Mouse (Mus musculus) ovary, postnatal 36 days (tissue): Measurements from ENCODE around the gene Stk10.
A peak's percentile ranks its signal among the peaks of the same experiment; 100 is the strongest.

Source experiments
- DNase-seq: peaks from one replicate; pipeline ENCODE4 v3.0.0; 2022; ENCODE audit warnings: low spot score, mixed read lengths

Gene Stk10

DNA sequence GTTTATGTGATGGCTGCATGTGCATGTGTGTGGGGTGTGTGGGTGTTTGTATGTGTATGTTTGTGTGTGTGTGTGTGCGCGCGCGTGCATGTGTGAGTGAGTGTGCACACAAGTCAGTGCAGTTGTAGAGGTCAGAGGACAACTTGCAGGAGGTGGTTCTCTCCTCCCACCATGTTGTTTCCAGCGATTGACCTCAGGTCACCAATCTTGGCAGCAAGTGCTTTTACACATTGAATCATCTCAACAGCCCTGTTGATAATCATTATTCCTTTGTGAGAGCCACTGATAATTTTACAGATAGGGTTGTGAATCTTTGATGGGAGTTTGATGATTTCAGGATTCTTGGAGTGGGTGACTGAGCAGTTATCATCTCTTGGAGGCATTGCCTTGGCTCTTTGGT is 99.6 kb downstream of the Stk10 start:
- DNase-seq: no peak

DNA sequence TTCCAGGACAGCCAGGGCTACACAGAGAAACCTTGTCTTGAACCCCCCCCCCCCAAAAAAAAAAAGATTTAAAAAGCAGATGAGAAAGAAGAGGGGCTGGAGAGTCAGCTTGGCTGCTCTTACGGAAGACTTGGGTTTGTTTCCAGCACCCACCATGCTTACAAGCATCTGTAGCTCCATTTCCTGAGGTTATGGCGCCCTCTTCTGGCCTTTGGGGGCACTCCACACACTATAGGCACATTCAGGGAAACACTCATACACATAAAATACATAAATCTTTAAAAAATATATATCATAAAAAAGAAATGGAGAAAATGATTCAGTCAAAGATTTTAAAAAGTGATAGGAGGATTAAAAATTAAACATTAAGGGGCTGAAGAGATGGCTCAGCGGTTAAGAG is 100.4 kb downstream of the Stk10 start:
- DNase-seq: no peak

DNA sequence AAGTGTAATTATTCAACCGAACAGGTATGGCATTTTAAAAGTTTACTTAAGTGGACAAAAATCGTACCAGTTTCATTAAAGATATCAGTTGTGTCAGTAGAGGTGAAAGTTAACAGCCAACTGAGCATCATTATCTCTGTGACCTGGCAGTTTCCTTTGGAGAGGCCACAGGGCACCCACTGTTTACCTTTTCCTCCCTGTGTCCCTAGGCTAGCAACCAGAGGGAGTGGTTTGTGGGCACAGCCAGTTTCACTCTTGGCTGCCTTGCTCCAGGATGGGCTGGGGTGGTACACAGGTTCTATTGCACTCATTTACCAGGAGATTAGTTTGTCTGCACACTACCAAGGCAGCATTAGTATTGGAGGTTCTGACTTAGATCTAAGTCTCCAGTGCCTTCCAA is 101.0 kb downstream of the Stk10 start:
- no peak for DNase-seq

DNA sequence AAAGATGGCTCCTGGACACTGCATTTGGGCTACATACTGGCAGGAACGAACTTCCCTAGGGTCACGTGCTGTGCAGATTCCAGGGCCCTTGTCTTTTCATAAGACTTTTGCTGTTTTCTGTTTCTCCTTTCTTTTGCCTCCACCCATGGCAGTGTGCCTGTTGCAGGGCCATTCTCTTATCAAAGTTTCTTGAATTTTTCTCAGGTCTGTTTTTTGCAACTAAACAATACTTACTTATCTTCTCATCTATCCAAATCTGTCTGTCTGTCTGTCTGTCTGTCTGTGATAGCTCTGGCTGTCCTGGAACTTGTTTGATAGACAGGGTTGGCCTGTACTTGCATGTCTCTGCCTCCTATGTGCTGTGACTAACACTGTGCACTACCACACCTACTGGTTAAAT is 101.7 kb downstream of the Stk10 start:
- DNase-seq: no peak

DNA sequence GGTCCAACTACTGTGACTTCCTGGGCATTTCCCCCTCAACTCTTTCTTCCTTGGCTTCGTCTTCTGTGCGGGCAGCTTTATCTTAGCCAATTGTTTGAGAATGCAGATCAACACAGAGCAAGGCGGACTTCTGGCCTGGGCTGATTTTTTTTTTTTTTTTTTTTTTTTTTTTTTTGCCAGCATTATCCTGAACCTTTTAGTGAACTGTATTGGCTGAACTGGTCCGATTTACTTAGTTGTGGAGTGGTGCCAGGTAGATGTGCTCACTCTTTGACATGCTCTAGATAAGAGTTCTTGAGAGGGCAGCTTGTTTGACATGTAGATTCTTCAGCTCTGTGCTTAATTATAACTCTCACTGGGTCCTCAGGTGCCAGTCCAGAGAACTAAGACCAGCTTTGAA is 103.2 kb downstream of the Stk10 start:
- no peak for DNase-seq

DNA sequence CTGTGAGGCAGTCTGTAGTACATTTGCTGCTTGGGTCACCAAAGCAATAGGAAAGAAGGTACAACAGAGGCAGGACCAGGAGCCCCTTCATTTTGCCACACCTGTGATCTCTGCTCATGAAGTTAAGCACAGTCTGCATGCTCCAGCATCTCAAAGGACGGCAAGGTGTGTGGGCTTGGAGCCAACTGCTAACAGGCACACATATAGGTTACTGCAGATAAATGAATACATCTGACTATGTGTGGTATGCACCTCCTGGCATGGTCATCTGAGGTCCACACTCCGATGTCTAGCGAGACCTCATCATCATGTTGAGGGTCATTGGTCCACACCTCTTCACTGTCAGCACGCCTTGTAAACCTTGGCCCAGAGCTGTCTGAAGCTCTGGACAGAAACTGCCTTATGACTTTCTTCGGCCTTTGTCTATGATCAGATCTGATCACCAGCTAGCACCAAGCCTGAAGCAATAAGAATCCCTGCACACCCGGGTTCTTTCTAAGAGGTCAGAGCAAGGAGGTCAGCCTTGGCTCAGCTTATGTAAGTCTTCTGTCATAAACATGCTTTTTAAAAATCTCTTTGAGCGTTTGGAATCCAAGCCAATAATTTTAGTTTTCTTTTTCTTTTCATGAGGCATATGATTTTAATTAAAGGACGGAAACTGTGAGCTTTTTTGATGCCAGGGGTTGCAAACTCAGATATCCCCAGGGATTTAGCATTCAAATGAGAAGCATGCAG is 105.6 kb downstream of the Stk10 start:
- no peak for DNase-seq

DNA sequence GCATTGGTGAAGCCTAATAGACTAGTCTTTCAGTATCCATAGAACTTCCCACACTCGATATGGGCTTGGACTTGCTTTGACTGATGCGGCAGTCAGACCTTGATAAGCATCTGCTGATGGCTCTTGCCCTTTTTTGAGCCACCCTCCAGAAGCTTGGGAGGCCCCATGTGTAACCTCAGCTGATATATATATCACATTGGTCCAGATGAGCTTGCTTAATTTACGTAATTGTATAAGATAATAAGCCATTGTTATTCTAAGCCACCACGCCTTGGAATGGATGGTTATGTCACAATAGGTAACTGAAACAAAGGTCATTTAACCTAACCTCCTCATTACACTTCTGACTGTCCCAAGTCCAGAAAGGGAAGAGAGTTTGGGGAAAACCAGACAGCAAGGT is 107.5 kb downstream of the Stk10 start:
- DNase-seq: no peak

DNA sequence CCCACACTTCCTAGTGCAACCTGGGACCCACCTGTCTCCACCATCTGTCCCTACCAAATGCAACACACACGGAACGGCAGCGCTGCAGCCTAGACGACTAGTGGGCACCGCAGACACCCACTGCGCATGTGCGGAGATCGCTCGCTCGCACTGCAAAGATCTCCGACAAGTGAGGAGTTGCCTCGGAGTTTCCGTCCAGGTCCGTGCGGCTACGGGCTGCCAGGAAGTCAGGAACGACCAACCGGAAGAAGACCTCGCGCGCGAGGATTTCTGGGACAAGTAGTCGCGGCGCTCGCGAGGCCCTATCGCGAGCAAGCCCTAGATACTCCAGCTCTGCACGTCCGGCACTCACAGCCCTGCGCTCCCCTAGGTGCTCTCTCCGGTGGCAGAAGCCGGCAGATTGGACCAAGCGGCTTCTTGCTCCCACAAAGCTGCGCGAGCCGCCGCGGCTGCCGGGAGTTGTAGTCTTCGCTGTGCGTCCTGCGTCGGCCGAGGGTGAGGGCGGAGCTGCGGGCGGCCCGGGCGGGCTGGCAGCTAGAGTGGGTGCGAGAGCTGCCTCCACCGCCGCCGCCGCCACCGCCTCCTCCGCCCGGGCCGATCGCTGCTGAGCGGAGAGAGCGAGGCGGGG is 109.3 kb downstream of the Stk10 start, which contains the start of gene Fbxw11:
Fbxw11 (plus strand) TSS at position 476 of the 628 bp plus-strand sequence.
- peak; percentile 92 for DNase-seq

DNA sequence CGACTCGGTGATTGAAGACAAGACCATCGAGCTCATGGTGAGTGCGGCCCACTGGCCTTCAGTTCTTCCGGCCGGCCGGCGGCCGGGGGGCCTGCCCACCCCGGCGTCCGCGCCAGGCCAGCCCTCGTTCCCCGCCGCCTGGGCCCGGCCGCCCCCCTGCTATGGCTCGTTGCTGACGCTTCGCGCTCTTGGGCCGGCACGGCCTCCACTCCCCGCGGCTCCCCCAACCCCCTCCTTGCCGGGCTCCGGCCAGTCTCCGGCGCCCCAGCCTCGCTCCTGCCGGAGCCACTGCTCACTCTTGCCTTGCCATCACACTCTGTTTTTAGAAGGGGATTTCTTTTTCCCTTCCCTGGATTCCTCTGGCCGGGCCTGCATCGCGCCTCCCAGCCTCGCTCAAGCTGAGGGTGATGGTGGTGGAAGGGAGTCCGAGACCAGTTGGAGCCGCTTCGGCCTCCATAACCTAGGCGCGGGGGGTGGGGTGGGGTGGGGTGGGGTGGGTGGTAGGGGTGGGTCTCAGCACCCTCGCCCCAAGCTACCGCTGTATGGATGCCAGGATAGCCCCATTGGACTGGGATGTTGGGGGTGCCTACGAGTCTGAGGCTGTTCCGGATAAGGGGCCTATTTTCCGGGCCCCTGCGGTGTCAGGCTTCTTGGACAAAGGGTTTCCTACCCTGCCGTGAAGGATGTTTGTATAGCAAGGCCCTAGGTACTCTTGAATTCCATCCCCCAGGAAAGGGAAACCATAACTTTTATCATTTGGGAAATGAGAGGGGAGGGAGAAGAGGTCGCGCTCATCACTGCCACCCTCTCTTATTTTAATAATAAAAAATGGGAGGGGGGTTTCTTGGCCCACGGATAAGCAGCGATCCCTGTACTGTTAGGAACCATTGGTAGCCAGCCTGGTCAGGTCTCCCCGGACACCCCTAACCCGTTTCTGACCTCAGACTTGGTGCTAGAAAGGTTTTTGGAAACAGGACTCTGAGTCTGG is 110.1 kb downstream of the Stk10 start:
- no peak for DNase-seq

DNA sequence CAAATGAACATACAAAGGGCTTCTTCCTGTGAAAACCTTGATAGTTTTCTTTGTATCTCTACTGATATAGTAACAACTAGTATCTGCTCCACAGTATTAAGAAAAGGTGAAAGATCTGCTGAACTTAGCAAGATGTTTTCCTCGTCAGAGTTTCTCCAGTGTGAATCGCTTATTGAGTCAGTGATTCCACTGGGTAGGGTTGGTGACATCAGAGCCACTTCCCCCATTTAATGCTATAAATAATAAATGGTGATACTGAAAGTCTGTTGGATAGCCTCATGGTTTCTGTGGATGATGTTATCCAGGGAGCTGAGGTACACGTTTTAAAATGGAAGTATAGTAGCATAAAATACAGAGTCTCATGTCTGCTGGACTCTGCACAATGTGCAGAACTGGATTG is 110.9 kb downstream of the Stk10 start:
- DNase-seq: no peak

DNA sequence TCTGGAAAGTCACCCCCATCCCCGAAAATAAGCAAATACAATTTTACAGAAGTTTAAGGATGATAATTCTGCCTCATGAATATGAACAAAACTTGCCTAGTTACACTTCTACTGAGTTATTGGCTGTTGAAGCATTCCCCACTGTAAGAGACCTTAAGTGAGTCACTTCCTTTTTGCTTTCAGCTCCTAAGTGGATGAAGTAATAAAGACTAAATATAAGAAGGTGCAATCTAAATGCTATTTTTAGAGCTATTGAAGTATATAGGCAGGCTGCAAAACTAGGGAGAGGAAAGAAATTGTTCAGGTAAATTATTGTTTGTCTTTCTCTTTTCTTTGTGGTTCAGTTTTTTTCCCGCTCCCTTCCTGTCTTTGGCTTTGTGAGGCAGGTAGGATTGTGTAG is 114.2 kb downstream of the Stk10 start:
- no peak for DNase-seq

DNA sequence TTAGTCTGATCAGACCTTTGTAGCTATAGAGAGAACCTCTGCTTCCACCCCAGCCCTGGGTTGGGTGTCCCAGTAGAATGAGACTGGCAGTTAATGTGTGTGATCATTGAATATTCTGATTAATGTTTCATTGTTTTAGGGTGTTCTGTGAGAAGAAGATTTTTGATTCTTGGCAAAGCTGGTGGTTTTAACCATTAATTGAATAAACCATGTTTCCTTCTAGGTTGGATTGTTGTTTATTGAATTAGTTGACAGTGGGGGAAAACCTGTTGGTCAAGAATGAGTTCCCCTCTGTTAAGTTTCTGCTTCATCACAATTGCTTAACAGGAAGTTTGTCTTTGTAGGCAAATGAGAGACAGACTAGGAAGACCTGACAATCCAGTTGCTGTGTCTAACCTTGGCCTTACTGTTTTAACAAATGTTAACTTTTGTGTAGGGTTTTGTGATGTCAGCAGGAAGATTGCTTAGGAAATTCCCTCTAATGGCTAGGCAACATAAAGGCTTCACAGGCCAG is 117.2 kb downstream of the Stk10 start:
- no peak for DNase-seq

DNA sequence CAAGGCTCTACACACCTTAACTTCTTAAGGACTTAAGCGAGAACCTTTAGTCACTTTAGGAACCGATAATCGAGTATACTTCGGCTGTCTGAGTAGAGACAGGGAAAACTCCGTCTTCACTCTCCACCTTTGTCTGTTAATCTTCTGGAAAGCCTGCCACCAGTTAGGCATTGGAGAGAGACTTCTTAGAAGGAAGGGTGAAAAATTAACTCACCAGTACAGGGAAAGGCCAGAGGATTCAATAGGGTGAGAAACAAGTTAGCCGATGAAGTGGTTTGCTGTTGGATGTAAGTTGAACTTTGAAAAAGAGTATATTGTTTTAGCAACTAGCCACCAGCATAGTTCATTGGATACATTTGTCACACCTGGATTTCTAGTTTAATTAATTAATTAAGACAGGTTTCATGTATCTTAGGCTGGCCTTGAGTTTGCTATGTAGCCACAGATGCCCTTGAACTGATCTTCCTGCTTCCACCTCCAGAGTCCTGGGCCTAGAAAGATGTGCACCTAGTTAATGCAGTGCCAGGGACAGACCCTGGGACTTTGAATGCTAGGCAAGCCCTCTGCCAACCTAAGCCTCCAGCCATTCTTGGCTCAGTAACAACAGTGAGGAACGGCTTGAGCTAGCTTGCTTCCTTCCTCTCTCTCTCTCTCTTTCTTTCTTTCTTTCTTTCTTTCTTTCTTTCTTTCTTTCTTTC is 117.9 kb downstream of the Stk10 start:
- DNase-seq: no peak

DNA sequence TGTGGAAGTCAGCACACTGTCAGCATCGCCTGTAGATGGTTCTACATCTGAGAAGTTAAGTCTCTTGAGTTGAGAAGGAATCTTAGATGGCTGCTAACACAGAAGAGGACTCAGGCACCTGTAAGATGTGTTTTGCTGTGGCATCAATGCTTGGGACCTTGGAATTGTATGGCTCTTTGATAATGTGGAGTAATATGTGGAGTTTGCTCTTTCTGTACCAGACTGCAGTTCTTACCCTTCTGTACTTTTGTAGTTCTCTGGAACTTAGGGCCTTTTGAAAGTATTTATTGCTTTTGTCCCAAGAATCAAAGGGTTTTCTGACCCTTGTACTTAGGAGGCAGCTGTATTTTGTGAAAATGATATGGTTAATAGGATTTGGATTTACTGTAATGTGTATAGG is 118.6 kb downstream of the Stk10 start:
- no peak for DNase-seq

DNA sequence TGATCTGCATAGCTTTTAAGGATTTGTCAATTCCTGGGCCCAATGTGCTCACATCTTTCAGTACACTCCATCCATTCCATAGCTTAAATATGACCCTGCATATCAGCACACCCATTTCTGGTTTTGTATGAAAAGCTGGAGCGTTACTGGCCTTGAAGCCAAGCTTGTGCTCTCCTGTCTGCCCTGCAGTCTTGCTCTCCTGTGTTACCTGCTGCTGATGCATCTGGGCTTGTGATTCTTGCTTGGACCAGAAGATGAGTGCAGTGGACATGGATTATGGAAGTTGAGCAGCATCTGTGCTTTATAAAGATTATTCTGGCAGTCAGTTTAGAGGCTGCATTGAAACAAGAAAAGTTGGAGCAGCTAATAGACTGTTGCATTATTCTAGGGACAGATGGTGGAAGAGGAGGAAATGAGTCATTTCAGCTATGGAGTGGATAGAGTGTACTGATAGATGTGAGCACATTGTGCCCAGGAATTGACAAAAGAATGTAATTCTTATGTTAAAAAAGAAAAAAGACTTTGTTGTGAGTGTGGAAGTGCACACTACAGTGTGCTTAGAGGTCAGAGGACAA is 129.1 kb downstream of the Stk10 start:
- DNase-seq: no peak

DNA sequence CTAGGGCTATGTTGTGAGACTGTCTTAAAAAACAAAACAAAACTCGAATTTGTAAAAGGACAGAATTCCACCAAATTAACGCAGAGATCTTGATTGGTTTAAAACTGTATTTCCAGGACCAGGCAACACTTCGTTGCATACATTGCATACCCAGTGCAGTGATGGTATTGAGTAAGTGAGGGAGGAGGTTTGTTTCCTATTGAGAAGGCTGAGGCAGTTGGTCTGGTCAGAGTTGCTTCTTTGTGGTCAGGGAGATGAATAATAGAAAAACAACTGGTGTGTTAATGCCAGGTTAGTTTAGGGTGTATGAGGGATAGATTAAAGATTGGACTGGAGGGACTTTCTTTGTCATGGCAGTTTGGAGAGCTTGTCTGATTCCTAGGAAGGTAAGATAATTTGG is 132.5 kb downstream of the Stk10 start:
- DNase-seq: no peak

DNA sequence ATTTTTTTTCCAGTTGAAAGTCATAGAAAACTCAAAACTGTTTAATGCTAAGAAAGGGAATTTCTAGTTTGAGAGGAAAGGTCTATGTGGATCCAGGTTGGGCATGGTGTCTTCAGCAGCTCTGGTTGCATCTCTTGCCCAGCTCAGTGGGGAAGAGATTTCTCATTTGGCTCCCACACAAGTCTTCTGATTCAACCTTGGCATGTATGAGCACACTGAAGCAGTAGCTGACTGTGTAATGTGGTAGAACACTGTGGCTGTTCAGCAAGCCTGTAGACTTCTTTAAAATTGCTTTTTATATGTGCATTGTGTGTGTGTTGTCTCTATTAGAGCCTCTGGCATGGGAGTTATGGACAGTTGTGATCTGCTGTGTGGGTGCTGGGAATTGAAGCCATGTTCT is 133.9 kb downstream of the Stk10 start:
- no peak for DNase-seq

DNA sequence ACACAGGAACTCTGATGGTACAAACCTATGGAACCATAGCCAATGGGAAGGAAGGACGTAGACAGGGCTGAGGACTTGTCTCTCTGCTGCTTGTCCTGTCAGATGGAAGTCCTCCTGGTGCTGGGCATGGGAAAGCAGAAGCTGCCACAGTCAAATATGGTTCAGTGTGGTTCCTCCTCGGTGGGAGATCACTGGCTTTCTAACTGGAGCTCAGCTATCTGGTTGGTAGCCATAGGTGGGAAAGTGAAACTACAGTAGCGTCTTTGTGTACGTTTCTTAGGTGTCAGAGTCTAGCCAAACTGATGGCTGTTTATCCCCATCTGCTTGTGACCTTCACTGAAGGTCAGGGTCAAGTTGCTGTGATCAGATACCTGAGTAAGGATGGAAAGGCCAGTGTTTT is 138.4 kb downstream of the Stk10 start:
- DNase-seq: no peak
